Mouse (Mus musculus): ENCODE results near the gene 6030445D17Rik.

Gene 6030445D17Rik

DNA sequence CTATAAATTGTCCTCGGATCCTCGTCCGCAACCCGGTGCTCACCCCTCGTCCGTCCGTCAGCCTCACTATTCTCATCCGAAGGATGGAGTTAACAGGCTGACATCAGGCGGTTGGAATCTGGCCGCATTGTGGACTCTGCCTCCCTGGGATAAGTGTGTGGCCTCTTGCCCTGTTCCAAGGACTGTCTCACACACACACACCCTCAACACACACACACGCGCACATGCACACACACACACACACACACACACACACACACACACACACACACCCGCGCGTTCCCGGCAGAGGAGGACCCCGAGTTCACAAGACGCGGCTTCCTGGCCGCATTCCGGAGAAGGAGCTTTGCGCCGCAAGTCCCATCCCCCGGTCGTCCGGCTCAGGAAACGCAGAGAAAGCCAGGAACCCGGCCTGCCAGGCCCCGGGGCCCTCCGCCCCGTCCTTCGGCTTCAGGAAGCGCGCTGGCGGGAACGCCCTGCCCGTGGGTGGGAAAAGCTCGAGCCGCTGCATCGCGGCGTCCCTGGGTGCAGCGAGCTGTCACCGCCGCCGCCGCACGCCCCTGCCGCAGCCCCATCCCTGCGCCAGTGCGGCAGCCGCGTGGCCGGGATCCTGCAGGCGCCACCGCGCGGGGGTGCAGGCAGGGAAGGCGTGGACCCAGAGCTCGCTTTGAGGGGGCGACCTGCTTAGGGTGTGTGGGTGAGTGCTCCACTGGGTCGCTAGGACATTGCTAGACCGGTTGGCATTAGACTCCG, at the start of gene 6030445D17Rik:
TSS of gene 6030445D17Rik (plus strand) at position 165 of the 753 bp plus-strand sequence.
- peak; percentile 51 for DNase-seq (ENCODE audit: low read depth, low spot score)

DNA sequence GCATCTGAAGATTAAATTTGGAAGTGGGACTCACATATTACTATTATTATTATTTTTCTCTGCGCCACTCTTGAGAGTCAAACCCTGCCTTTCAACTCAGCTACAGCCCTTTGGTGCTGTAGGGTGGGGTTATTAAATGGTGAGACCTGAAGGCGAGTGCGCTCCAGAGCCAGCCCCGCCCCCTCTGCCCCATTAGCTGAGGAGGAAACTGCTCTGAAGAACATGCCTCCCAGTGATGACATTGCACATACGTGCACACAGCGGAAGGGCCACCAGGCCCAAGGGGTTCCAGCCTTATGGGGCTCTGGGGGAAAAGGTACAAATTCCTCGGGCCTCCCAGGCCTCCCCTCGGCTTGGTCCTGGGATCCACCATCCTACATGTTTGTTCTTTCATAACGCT, 46.6 kb upstream of the 6030445D17Rik start:
- no peak for DNase-seq (ENCODE audit: low read depth, low spot score)

DNA sequence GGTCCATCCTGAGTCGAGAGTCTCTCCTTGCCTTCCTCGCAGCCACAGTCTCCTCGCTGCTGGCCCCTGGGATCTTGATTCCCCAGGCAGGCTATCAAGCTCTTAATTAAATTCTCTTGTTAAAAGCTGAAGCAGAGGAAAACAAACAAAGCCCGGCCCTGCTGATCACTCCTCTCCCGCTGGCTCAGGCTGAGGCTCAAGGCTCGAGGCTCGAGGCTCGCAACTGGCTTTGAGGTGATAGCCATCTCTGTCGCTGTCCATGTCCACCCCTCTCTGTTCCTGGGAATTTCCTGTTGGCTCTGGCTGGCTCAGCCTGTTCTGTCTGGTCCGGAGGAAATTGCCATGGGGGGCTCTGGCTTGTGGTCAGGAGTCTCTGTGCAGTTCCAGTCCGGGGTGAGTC, 43.1 kb upstream of the 6030445D17Rik start:
- no peak for DNase-seq (ENCODE audit: low read depth, low spot score)

DNA sequence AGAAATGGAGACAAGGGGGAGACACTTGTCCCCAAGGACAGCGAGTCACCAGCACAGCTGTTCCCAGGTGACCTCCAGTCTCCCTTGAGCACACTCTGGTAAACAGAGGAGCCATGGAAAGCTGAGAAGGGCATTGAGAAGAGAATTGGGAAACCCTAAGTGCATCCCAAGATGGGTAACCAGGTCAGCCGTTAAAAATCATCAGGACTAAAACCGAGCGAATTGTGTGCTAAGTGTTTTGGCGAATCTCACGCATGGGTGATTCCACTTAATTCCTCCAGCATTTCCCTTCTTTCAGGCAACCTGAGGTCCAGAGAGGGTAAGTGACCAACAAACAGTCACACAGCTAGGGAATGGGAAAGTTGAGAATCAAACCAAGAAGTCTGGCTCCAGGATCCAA, 42.7 kb upstream of the 6030445D17Rik start:
- DNase-seq (ENCODE audit: low read depth, low spot score) = no peak

DNA sequence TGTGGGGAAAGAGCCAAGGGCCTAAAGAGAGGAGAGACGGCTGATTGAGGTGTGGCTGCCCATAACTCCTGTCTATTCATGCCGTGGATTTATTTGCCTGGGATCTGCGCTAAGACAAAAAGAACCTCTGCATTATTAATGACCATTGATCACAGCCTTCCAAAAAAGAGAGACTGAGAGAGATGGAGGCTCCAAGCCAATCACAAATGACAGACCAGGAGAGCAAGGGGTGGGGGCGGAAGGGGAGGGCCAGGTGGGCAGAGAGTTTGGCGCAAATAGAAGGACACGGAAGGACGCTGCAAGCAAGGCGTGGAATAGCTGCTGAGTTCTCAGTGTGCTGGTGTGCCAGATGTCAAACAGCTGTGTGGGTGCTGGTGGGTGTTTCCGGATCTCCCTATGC, 38.8 kb upstream of the 6030445D17Rik start, which contains the start of gene Htr1d:
TSS of gene Htr1d (plus strand) at position 301 of the 400 bp plus-strand sequence.
- DNase-seq (ENCODE audit: low read depth, low spot score) = no peak

DNA sequence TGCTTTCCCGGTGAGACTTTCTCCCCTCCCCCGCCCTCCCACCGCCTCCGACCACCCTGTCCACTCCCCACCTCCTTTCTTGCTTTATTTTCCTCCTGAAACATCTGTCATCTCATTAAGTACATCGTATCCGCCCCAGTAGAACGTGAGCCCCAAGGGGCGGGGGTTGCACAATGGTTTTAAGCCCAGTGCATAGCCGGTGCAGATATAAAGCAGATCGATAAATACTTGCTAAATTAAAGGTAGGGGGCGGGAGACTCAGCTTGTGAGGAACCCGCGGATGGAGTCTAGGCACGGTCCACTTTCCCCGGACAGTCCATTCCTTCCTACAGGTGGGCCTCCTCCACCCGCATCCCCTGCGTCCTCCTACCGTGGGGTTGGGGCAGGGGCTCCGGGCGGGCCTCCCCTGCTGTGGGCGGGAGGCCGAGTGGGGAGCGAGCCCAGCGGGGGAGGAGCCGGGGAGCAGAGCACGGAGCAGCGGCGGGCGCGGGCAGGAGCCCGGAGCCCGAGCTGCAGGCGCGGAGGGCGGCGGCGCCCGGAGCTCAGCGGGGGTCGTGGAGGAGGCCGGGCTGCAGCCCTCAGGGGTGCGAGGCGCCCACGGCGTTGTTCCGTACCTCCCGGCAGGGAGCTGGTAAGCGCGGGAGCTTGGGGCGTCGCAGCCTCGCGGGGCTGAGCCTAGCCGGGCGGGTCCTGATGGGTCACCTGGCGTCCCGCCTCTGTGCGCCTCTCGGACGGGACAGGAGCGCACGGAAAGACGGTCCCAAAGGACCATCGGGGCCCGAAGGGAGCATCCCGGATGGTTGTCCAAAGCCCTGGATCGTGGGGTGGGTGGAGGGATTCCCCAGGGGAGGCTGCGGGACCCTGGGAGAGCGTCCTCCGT, 37.7 kb upstream of the 6030445D17Rik start:
- DNase-seq (ENCODE audit: low read depth, low spot score) = no peak

DNA sequence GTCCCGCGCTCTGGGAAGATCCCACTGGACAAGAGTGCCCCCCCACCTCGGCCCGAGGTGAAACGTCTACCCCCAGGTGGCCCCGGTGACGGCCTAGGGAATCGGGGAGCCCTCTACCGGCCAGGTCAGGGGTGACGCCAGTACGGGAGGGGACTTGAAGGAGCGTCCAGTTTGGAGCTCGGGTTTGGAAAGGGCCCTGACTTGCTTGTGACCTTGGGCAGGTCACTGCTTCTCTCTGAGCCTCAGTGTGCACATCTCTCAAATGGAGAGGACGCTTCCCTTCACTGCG, 37.1 kb upstream of the 6030445D17Rik start:
- DNase-seq (ENCODE audit: low read depth, low spot score) = no peak

DNA sequence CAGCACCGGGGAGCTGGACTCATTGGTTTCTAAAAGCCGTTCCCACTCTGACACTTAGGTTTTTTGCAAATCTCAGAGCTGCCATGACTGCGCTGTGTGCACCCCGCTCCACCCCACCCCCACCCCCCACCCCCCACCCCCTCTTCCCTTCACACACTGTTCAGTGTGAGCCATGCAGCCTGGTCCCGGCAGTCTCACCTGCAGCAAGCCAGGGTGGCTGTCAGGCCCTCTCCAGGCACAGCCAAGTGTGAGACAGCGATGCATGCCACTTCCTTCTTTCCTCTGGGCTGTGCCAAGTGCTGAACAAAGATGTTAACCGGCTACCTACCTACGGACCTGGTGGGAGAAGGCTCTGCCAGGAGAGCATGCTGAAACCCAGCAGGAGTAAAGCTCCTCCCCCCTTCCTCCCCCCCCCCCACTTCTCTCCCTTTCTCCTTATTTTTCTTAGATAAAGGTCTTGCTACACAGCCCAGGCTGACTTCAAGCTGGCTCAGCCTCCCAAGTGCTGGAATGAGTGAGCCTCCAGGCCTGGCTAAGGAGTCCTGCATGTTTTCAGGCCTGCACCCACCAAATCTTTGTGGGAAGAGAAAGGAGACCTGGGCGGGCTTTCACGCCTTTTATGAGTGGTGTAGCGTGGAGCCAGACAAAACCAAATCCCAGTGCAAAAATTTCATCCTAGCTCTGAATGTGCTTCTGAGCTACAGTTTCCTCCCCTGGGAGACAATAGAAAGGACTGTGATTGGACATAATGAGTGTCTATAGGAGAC, 31.3 kb upstream of the 6030445D17Rik start:
- DNase-seq (ENCODE audit: low read depth, low spot score) = no peak

DNA sequence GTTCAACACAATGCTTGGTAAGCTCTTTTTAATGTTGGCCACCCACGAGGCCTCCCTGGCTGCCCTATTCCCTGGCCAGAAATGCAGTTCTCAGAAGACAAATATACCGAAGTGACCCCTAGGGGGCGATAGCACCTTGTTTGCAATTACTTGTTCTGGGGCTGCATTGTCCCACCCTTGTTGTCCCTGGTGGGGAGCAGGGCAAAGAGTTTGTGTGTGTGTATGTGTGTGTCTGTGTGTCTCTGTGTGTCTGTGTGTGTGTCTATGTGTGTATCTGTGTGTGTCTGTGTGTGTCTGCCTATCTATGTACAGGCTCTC, 30.7 kb upstream of the 6030445D17Rik start:
- peak; percentile 89 for DNase-seq (ENCODE audit: low read depth, low spot score)

DNA sequence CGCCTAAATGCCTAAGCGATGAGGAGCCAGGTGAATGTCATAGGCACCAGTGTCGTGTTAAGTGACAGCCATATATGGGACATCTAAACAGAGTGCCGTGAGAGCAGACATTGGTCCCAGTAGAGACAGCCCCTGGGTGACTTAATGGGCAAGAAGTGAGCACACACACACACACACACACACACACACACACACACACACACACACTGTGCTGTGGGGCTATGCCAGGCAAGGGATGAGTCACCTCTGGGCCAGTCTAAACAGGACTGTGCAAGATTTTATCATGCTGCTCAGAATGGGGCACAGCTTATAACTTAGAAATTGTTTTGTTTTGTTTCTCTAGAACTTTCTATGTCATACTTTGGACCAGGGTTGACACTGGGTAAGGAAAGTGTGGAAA, 28.0 kb upstream of the 6030445D17Rik start:
- DNase-seq (ENCODE audit: low read depth, low spot score) = no peak

DNA sequence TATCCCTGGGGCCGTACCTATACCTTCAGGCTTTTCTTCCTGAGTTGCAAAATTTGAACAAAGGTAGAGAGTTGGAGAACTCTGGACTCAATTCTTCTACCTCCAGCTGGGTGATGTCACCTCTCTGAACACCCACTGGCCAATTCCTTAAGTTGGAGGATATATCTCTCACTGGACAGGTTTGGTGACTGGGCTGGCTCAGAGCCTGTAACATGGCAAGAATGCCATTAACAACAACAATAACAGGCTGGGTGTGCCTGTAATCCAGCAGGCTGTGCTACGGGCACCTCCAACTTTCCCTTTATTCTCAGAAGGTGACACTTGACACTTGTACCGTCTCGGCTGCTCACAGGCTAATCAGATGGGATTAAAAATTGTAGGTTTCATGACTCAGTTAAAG, 22.9 kb upstream of the 6030445D17Rik start:
- no peak for DNase-seq (ENCODE audit: low read depth, low spot score)

DNA sequence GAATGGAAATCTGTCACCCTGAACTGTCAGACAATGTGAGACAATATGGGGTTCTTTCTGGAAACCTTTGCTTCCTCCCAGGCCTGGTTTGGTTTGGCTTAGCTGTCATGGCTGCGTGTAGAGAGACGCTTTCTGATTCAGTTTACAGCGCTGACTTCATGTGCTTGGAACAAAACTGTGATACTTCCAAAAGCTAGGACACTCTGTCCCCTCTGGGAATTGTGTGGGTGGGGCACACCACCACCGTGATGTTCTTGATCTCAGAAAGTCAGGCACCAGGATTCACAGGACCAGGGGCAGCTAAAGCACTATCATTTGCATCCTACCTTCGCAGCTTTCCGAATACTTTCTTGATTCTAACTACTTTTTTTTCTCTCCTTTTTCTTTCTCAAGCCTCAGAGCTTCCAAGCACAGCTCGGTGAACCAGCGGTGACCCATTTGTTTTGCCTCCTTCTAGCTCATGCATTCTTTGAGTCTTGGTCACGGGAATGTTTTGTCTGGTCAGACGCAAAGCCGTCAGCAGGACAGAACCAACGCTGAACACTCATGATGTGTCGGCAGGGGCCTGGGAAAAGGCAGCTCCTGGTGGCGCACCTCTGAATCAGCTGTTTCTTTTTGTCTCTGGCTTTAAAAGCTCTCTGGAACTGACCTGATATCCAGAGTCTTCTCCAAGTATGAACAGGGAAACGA, 20.6 kb upstream of the 6030445D17Rik start:
- no peak for DNase-seq (ENCODE audit: low read depth, low spot score)

DNA sequence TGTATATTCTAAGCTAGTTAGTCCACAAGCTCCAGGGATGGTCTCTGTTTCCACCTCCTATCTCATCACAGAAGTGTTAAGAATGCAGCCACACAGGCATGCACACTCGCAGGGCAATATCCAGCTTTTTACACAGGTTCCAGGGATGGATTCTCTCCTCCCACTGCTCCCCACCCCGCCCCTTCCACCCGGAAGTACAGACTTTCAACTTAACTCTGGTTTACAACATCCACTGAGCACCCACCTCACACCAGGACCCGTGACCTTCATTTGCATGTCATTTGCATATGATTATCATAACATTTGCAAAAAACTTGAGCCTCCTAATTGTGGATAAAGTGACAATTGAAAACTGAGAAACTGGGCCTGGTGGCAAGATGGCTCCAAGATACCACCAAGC, 17.5 kb upstream of the 6030445D17Rik start:
- DNase-seq (ENCODE audit: low read depth, low spot score) = no peak

DNA sequence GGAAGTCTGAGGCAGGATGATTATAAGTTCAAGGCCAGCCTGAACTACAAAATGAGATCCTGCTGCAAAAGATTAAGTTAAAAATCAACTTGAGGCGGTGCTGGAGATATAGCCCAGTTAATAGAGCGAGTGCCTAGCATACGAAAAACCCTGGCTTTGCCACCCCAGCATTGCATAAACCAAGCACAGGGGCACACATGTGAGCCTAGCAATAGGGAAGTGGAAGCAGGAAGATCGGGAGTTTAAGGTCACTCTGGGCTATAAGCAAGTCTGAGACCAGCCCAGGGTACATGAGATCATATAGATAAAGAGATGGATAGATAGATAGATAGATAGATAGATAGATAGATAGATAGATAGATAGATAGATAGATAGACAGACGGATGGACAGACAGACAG, 12.3 kb upstream of the 6030445D17Rik start:
- DNase-seq (ENCODE audit: low read depth, low spot score) = no peak

DNA sequence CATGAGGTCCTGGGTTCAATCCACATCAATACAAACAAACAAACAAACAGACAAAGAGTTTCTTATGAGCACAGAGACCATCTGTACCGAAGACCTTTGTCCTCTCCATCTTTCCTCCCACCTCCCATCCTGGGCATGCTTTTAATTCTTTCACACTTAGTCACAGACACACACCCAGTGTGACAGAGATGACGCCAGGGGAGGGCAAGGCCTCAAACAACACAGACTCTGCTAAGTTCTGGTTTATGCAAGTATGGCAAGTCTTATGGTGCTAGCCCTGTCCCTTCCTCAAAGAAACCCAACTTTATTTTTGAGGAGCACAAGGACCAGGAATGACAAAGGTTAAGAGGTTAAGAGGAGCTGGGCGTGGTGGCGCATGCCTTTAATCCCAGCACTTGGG, 11.8 kb upstream of the 6030445D17Rik start:
- DNase-seq (ENCODE audit: low read depth, low spot score) = no peak

DNA sequence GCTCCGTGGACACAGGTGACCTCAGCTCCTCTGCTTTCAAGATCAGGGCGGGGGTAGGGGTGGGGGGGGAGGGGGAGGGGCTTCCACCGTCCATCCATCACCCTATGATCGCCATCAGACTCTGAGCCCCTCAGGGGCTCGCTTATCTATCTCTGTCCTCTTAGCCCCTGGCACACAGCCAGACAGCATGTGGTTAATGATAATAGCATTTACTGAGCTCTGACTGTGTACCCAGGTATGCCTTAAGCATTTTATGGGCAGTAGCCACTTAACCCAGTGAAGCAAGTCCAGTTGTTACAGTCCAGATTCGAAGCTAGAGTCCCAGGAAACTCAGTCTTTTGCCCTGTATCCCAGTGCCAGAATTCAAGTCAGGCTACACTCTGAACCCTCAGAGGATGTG, 10.5 kb upstream of the 6030445D17Rik start:
- DNase-seq (ENCODE audit: low read depth, low spot score) = no peak

DNA sequence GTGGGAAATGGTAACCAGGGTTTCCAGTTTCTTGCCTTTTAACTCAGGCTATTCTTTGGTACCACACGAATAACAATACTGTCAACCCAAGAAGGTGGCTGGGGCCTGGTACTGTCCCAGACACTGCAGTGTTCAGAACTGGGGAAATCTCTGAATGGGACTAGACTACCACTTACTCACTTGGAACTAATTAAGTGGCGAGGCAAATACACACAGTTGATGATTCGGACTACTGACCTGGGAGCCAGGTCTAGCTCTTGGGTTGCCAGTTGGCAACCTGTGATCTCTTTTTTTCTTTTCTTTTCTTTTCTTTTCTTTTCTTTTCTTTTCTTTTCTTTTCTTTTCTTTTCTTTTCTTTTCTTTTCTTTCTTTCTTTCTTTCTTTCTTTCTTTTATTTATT, 9.8 kb upstream of the 6030445D17Rik start:
- DNase-seq (ENCODE audit: low read depth, low spot score) = no peak

DNA sequence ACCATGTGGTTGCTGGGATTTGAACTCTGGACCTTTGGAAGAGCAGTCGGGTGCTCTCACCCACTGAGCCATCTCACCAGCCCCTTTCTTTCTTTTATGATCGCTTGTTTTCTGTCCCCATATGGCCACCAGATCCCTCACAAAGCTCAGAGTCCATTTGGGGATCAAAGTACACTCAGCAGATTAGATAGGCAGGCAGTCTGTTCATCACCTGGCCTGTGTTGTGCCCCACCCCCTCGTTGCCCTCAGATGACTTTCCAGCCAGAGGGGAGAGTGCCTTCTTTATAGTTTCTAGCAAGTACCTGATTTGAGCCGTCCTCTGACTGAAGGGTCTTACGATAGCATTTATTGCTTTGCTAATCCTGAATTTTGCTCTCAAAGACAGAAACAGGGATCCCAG, 9.3 kb upstream of the 6030445D17Rik start:
- no peak for DNase-seq (ENCODE audit: low read depth, low spot score)

DNA sequence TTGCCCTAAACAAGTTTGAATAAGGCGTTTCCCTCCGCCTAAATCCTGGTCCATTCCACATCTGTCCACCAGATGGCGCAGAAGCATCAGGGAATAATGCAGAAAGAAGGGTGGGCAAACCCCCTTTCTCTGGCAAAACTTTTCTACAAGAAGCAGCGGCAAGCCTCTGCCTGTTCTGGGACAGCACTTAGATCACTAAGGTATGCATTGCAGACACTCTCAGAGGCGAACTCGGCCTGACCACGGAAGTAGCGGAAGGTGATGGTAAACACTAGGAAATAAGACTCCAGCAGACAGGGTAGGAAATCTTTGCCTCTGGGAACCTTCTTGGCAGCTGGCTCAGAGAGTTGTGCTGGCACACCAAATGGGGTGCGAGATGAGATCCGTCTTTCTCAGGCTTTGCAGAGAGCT, 7.2 kb upstream of the 6030445D17Rik start:
- peak; percentile 91 for DNase-seq (ENCODE audit: low read depth, low spot score)

DNA sequence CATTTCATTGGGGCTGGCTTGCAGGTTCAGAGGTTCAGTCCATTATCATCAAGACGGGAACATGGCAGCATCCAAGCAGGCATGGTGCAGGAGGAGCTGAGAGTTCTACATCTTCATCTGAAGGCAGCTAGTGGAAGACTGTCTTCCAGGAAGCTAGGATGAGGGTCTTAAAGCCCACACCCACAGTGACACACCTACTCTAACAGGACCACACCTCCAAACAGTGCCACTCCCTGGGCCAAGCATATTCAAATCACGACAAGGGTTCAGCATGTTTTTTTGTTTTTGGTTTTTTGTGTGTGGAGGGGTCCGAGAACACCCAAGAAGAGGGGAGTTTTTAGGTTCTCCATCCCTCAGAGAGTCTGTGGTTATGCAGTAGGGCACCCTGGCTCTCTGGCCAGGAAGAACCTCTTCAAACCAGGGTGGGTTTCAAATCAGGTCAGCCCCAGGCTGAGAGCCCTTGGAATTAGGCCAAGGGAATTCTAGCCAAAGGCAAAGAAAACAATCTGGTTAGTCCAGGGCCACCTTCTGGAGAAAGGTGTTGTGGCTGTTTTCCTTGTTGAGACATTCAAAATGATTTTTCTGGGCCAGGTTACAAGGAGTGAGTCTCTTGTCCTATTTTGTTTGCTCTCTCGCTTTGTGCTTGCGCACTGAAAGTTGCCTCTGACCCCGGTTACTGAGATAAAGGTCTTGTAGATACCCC, 5.4 kb upstream of the 6030445D17Rik start:
- no peak for DNase-seq (ENCODE audit: low read depth, low spot score)

DNA sequence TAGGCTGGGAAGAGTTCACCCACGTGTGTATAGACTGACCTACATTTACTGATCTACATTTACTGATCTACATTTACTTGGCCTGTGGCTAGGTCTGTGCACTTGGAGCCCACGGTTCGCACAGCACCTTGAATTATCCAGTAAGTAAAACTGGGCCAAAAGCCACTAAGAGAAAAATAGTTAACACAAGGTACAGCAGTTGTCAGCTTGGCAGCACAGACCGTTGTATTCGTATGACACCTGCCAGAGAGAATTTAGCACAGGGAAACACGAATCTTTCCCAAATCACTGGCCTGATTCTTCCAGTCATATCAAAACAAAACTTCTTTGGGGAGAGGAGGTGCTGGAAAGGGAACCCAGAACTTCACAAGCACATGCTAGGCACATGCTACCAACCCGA, 3.8 kb upstream of the 6030445D17Rik start:
- DNase-seq (ENCODE audit: low read depth, low spot score) = no peak
